8 mouse cellular contexts compared by ENCODE assay signal in genomic region chr7:110614133-110615063, GRCm38 (mm10). TPM values are rescaled to one million over a fixed set of nuclear protein-coding genes. Genes with fewer than 3 reads are reported as not detected.
A peak's percentile ranks its signal among the peaks of the same experiment; 100 is the strongest.
DNase-seq lines count a peak whose midpoint lies in the region; ATAC-seq lines count a peak whose summit lies in the region.

Sbf2 (minus strand) TSS chr7:110614922.

- peak; percentile 51 for DNase-seq in T-cell, adult 2 months (ENCODE audit: low spot score)
- peak; percentile 72 to 78 for DNase-seq in cerebellum, postnatal 36 days
- peak; percentile 73 for DNase-seq in gastrocnemius, postnatal 10 days
- peak; percentile 76 for DNase-seq in induced T-regulatory cell, adult 2 months (ENCODE audit: low read depth)
- DNase-seq in left cerebral cortex, postnatal 10 days (ENCODE audit: extremely low spot score in 1 of 2, low spot score in 2 of 2) = peak; percentile 52 to 92
- DNase-seq in right cerebral cortex, postnatal 36 days (ENCODE audit: low spot score in 2 of 2) = peak; percentile 60 to 69

- H3K4me1 ChIP-seq in megakaryocyte, embryonic 14.5 days = peaks cover 30% of the 10 kb centered on the region

- no peak for ATAC-seq in monocyte, adult 5-6 weeks (replicated peaks; ENCODE audit: insufficient number of reproducible peaks, low FRiP score, low TSS enrichment, poor library complexity, severe bottlenecking)

- H3K4me3 ChIP-seq in megakaryocyte, embryonic 14.5 days (replicated peaks) = peak within 1 kb of the TSS; percentile 92

- H3K9me3 ChIP-seq in megakaryocyte, embryonic 14.5 days = 0 out of 2 replicates have a peak, but pooled peaks cover 4% of the 10 kb centered on the region

- H3K36me3 ChIP-seq in megakaryocyte, embryonic 14.5 days (replicated peaks; ENCODE audit: low read length) = no peaks in the 10 kb centered on the region

- H3K27me3 ChIP-seq in megakaryocyte, embryonic 14.5 days (replicated peaks) = peaks cover 77% of the 10 kb centered on the region

- intact Hi-C loops in left cerebral cortex, postnatal 10 days (cut with DNase I) = loop anchor here (10.0 kb wide), 1 partner anchor 60 kb away; no protein-coding TSS in a partner anchor

RNA-seq across cellular contexts. Expression of gene Sbf2, which starts in this region (rescaled TPM):
- 10 to 100 TPM; 27.0 to 36.0 TPM for total RNA-seq in gastrocnemius, postnatal 10 days (2021)
- 10 to 100 TPM; 78.8 to 81.4 TPM for total RNA-seq in left cerebral cortex, postnatal 10 days (2021)
- 0.55 TPM in 1 of 2 replicates, not detected in the other for polyA plus RNA-seq in megakaryocyte, embryonic 14.5 days (2012; ENCODE audit: insufficient read depth, low replicate concordance)
- 2.6 to 9.9 TPM (median 5.3 TPM) in 3 replicates for total RNA-seq in monocyte, adult 5-6 weeks (2017)
